Mouse (Mus musculus): ENCODE data around the gene Rab3a.

GRCm38 (mm10) chr8:70758308-70758615 is 3.8 kb downstream of the Rab3a start:
- TF ChIP-seq CTCF (IDR thresholded peaks at IDR 0.05; ENCODE audit: low read depth) (no peak), EP300 (IDR thresholded peaks at IDR 0.05; ENCODE audit: low read depth) (no peak)
